Mouse (Mus musculus): ENCODE results near the gene AI661453. TPM values are rescaled to one million over a fixed set of nuclear protein-coding genes. Genes with fewer than 3 reads are reported as not detected.
A peak's percentile ranks its signal among the peaks of the same experiment; 100 is the strongest.

Gene AI661453
- polyA plus RNA-seq, 1 experiment from 2014 or later = 0.19 TPM

- Histone ChIP-seq H3K36me3 (no peaks in the 10 kb centered on the region), H3K27ac (replicated peaks) (no peak overlapping the region), H3K9ac (replicated peaks) (no peak overlapping the region), H3K9me3 (replicated peaks) (no peaks in the 10 kb centered on the region), H3K4me3 (replicated peaks) (no peak overlapping the region), H3K27me3 (replicated peaks) (peaks cover 34% of the 10 kb centered on the region), H3K4me1 (peaks cover 8% of the 10 kb centered on the region), H3K4me2 (no peak overlapping the region)
- ATAC-seq (ENCODE audit: low FRiP score) = no peak
- WGBS = 82% methylated on average over 4 of the region's 4 CpGs
These were observed 33.7 kb downstream of the AI661453 start for GRCm38 (mm10) chr17:47470121-47470520.

DNA sequence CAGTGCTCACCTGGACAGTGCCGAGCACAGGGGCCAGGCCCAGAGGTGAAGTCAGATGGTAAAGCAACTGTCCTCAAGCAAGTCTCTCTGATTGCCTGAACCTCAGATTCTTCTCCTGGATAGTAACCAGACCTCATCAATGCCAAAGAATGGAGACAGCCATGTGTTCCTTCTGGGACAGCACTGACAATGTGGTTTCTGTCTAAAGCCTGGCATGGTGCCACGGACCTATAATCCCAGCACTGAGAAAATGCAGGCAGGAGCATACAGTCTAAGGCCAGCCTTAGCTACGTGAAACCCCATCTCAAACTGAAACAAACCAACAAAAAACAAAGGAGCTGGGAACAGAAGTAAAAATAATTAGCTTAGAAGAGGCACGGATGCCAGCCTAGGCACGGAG, 34.3 kb downstream of the AI661453 start:
- no peak for ATAC-seq (ENCODE audit: low FRiP score)
- Histone ChIP-seq H3K4me2 (no peak overlapping the region), H3K9ac (replicated peaks) (no peak overlapping the region), H3K4me1 (peaks cover 8% of the 10 kb centered on the region), H3K4me3 (replicated peaks) (no peak overlapping the region), H3K9me3 (replicated peaks) (no peaks in the 10 kb centered on the region), H3K36me3 (no peaks in the 10 kb centered on the region), H3K27me3 (replicated peaks) (peaks cover 31% of the 10 kb centered on the region), H3K27ac (replicated peaks) (no peak overlapping the region)
- 53% methylated on average over 5 of the region's 5 CpGs for WGBS

- no peak overlapping the region for H3K9ac ChIP-seq (replicated peaks)
These were observed 36.3 kb downstream of the AI661453 start for GRCm38 (mm10) chr17:47472435-47473350.

DNA sequence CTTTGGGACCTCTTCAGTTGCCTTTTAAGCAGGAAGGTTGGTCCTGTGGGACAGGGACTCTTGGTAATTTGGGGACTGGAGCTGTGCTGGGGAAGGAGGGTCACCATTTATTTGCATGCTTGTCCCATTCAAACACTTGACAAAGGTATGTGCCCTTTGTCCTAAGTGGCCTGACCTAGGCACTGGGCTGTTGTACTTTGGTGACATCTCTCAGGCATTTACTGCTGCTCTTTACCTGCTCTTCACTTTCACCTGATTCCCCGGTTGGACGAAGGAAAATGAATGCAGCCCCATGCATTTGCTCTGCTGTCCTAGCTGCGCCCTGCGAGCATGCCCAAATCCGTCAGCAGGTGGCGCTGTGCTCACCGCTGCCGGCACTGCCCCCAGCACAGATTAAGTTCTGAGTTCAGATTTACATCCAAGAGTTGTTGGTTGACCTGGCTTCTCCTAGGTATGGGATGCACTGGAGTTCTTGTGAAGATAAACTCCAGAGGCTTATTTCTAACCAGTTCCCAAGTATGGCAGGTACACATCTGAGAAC, 37.1 kb downstream of the AI661453 start:
- Histone ChIP-seq H3K9ac (replicated peaks) (no peak overlapping the region), H3K4me1 (peaks cover 5% of the 10 kb centered on the region), H3K27ac (replicated peaks) (no peak overlapping the region), H3K4me3 (replicated peaks) (no peak overlapping the region), H3K27me3 (replicated peaks) (peaks cover 10% of the 10 kb centered on the region), H3K36me3 (no peaks in the 10 kb centered on the region), H3K4me2 (no peak overlapping the region), H3K9me3 (replicated peaks) (no peaks in the 10 kb centered on the region)
- 14% methylated on average over 8 of the region's 8 CpGs for WGBS
- ATAC-seq (ENCODE audit: low FRiP score) = no peak

More at GRCm38 (mm10) chr17:47472435-47473350, 36.3 kb downstream of the AI661453 start:
- no peak for ATAC-seq (ENCODE audit: low FRiP score)
- no peak overlapping the region for H3K4me2 ChIP-seq
- H3K4me3 ChIP-seq (replicated peaks) = no peak overlapping the region
- no peaks in the 10 kb centered on the region for H3K9me3 ChIP-seq (replicated peaks)
- WGBS = 51% methylated on average over 15 of the region's 15 CpGs
- H3K27ac ChIP-seq (replicated peaks) = no peak overlapping the region
- no peaks in the 10 kb centered on the region for H3K36me3 ChIP-seq
- H3K4me1 ChIP-seq = peaks cover 8% of the 10 kb centered on the region
- peaks cover 18% of the 10 kb centered on the region for H3K27me3 ChIP-seq (replicated peaks)

- H3K4me1 ChIP-seq = 0 out of 2 replicates have a peak, but pooled peaks cover 3% of the 10 kb centered on the region
- no peak for ATAC-seq (ENCODE audit: low FRiP score)
- no peak overlapping the region for H3K9ac ChIP-seq (replicated peaks)
- H3K4me2 ChIP-seq = no peak overlapping the region
- no peaks in the 10 kb centered on the region for H3K36me3 ChIP-seq
- H3K27me3 ChIP-seq (replicated peaks) = peaks cover 2% of the 10 kb centered on the region
- WGBS = 87% methylated on average over 4 of the region's 4 CpGs
- no peak overlapping the region for H3K4me3 ChIP-seq (replicated peaks)
- H3K27ac ChIP-seq (replicated peaks) = no peak overlapping the region
- no peaks in the 10 kb centered on the region for H3K9me3 ChIP-seq (replicated peaks)
These were observed 37.8 kb downstream of the AI661453 start for GRCm38 (mm10) chr17:47474250-47474649.

DNA sequence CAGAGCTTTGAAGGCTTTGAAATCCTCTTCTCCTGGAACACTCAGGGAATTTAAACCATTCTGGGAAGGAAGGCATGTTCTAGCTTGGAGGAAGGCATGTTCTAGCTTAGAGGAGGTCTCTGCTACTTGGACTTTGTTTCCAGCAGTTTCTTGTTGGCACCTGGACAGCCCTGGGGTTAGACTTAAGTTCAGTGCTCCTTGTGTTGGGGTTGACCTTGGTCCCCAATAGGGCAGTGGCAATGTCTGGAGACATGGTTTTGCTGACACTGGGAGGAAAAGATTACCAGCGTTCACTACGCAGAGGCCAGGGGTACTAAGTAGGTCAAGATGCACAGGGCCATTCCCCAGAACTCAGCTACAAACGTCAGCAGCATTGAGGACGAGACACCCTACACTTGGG, 38.8 kb downstream of the AI661453 start:
- H3K4me2 ChIP-seq = no peak overlapping the region
- H3K27ac ChIP-seq (replicated peaks) = no peak overlapping the region
- H3K9ac ChIP-seq (replicated peaks) = no peak overlapping the region
- H3K36me3 ChIP-seq = no peaks in the 10 kb centered on the region
- H3K27me3 ChIP-seq (replicated peaks) = no peaks in the 10 kb centered on the region; the same call in 1 of the 2 replicates
- H3K4me1 ChIP-seq = 0 out of 2 replicates have a peak, but pooled peaks cover 3% of the 10 kb centered on the region
- no peak overlapping the region for H3K4me3 ChIP-seq (replicated peaks)
- no peak for ATAC-seq (ENCODE audit: low FRiP score)
- 89% methylated on average over 4 of the region's 4 CpGs for WGBS
- H3K9me3 ChIP-seq (replicated peaks) = no peaks in the 10 kb centered on the region

DNA sequence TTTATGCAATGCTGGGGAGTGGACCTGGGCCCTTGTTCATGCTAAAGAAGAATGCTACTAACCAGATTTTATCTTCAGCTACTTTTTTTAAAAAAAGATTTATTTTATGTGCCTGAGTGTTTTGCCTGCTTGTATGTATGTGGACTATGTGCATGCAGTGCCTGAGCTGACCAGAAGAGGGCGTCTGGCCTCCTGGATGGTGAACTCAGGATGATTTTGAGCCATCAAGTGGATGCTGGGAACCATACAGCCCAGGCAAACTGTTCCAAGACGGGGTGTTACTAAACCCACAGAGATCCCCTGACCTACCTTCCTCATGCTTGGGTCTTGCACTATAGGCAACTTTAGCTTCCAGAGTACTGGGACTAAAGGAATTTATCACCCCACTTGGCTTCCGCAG, 39.3 kb downstream of the AI661453 start:
- ATAC-seq (ENCODE audit: low FRiP score) = no peak
- 65% methylated on average over 3 of the region's 3 CpGs for WGBS
- Histone ChIP-seq H3K27ac (replicated peaks) (no peak overlapping the region), H3K4me1 (0 out of 2 replicates have a peak, but pooled peaks cover under 1% of the 10 kb centered on the region), H3K9ac (replicated peaks) (no peak overlapping the region), H3K36me3 (no peaks in the 10 kb centered on the region), H3K9me3 (replicated peaks) (no peaks in the 10 kb centered on the region), H3K27me3 (replicated peaks) (no peaks in the 10 kb centered on the region), H3K4me2 (no peak overlapping the region), H3K4me3 (replicated peaks) (no peak overlapping the region)

GRCm38 (mm10) chr17:47479887-47480286, 43.5 kb downstream of the AI661453 start:
- Histone ChIP-seq H3K27me3 (replicated peaks) (no peaks in the 10 kb centered on the region), H3K9me3 (replicated peaks) (no peaks in the 10 kb centered on the region), H3K9ac (replicated peaks) (no peak overlapping the region), H3K4me2 (no peak overlapping the region), H3K4me3 (replicated peaks) (no peak overlapping the region), H3K36me3 (no peaks in the 10 kb centered on the region), H3K27ac (replicated peaks) (no peak overlapping the region), H3K4me1 (peaks cover 11% of the 10 kb centered on the region; the same call in 1 of the 2 replicates)
- ATAC-seq (ENCODE audit: low FRiP score) = no peak
- WGBS = 69% methylated on average over 3 of the region's 3 CpGs

GRCm38 (mm10) chr17:47482401-47482800, 46.0 kb downstream of the AI661453 start:
- Histone ChIP-seq H3K9ac (replicated peaks) (no peak overlapping the region), H3K4me2 (no peak overlapping the region), H3K4me3 (replicated peaks) (no peak overlapping the region), H3K27me3 (replicated peaks) (no peaks in the 10 kb centered on the region), H3K9me3 (replicated peaks) (no peaks in the 10 kb centered on the region), H3K36me3 (no peaks in the 10 kb centered on the region), H3K27ac (replicated peaks) (no peak overlapping the region), H3K4me1 (peaks cover 20% of the 10 kb centered on the region; the same call in 1 of the 2 replicates)
- ATAC-seq (ENCODE audit: low FRiP score) = no peak
- 50% methylated on average over 2 of the region's 2 CpGs for WGBS

GRCm38 (mm10) chr17:47484241-47484921, 48.0 kb downstream of the AI661453 start:
- 0 out of 2 replicates have a peak overlapping the region, but pooled peaks have one; percentile 23 for H3K27ac ChIP-seq (replicated peaks)
- H3K4me3 ChIP-seq (replicated peaks) = no peak overlapping the region
- no peak overlapping the region for H3K9ac ChIP-seq (replicated peaks)
- no peaks in the 10 kb centered on the region for H3K27me3 ChIP-seq (replicated peaks)
- no peak overlapping the region for H3K4me2 ChIP-seq
- WGBS = 11% methylated on average over 1 of the region's 1 CpGs
- ATAC-seq (ENCODE audit: low FRiP score) = peak; percentile 42
- peaks cover 20% of the 10 kb centered on the region; the same call in 1 of the 2 replicates for H3K4me1 ChIP-seq
- H3K36me3 ChIP-seq = peaks cover 11% of the 10 kb centered on the region; the same call in 1 of the 2 replicates
- no peaks in the 10 kb centered on the region for H3K9me3 ChIP-seq (replicated peaks)

- no peak overlapping the region for H3K4me2 ChIP-seq
- H3K4me3 ChIP-seq (replicated peaks) = no peak overlapping the region
- no peak overlapping the region for H3K9ac ChIP-seq (replicated peaks)
- peaks cover 17% of the 10 kb centered on the region for H3K36me3 ChIP-seq
- ATAC-seq (ENCODE audit: low FRiP score) = no peak
- 9% methylated on average over 3 of the region's 3 CpGs for WGBS
- 0 out of 2 replicates have a peak overlapping the region, but pooled peaks have one; percentile 23 for H3K27ac ChIP-seq (replicated peaks)
- no peaks in the 10 kb centered on the region for H3K27me3 ChIP-seq (replicated peaks)
- H3K4me1 ChIP-seq = peaks cover 20% of the 10 kb centered on the region; the same call in 1 of the 2 replicates
- no peaks in the 10 kb centered on the region for H3K9me3 ChIP-seq (replicated peaks)
These were observed 48.6 kb downstream of the AI661453 start for GRCm38 (mm10) chr17:47484993-47485392.

All from neural tube, embryonic 15.5 days (tissue).